ENCODE assay signal across 16 mouse cellular contexts in genomic region chr9:54536236-54536635, GRCm38 (mm10). TPM values are rescaled to one million over a fixed set of nuclear protein-coding genes. Genes with fewer than 3 reads are reported as not detected.
DNase-seq lines count a peak whose midpoint lies in the region; ATAC-seq and TF ChIP-seq lines count a peak whose summit lies in the region.
"Had no signal": no experiment of that assay in that cellular context is flagged by ENCODE, and none has a peak within 500 bp of the region (broad histone marks: within the 10 kb centered on the region; RNA-seq: fewer than 3 reads in every experiment).

No protein-coding gene starts in this region.

- TF ChIP-seq EP300 in liver, postnatal 0 days (IDR thresholded peaks at IDR 0.05; ENCODE audit: low read depth), result no peak

- no peak overlapping the region for H3K9ac ChIP-seq in hindbrain, embryonic 13.5 days
- H3K9ac ChIP-seq in hindbrain, embryonic 11.5 days (ENCODE audit: low read depth, low read length), result no peak overlapping the region
- no peak overlapping the region for H3K9ac ChIP-seq in liver, postnatal 0 days (replicated peaks)
- H3K9ac ChIP-seq in liver, embryonic 12.5 days, result no peak overlapping the region
- H3K9ac ChIP-seq: lung, embryonic 15.5 days had no signal

- H3K36me3 ChIP-seq in hindbrain, embryonic 13.5 days, result no peaks in the 10 kb centered on the region
- H3K36me3 ChIP-seq in hindbrain, embryonic 11.5 days (ENCODE audit: control insufficient read depth, insufficient read depth, low read length), result no peaks in the 10 kb centered on the region
- H3K36me3 ChIP-seq in liver, postnatal 0 days (replicated peaks; ENCODE audit: insufficient read depth, low read length), result no peaks in the 10 kb centered on the region
- H3K36me3 ChIP-seq in liver, embryonic 12.5 days, result no peaks in the 10 kb centered on the region
- H3K36me3 ChIP-seq: lung, embryonic 15.5 days had no signal

- no peaks in the 10 kb centered on the region for H3K27me3 ChIP-seq in hindbrain, embryonic 13.5 days
- H3K27me3 ChIP-seq in hindbrain, embryonic 11.5 days (ENCODE audit: control insufficient read depth, insufficient read depth, low read length), result no peaks in the 10 kb centered on the region
- H3K27me3 ChIP-seq in liver, postnatal 0 days (ENCODE audit: insufficient read depth, low read length), result no peaks in the 10 kb centered on the region
- H3K27me3 ChIP-seq in liver, embryonic 12.5 days (replicated peaks), result peaks cover 7% of the 10 kb centered on the region; the same call in 1 of the 2 replicates
- H3K27me3 ChIP-seq: lung, embryonic 15.5 days had no signal

- H3K4me2 ChIP-seq in hindbrain, embryonic 13.5 days, result no peak overlapping the region
- H3K4me2 ChIP-seq in hindbrain, embryonic 11.5 days (replicated peaks; ENCODE audit: low read depth, low read length), result no peak overlapping the region
- H3K4me2 ChIP-seq in liver, postnatal 0 days (ENCODE audit: low read depth, low read length), result no peak overlapping the region
- no peak overlapping the region for H3K4me2 ChIP-seq in liver, embryonic 12.5 days
- H3K4me2 ChIP-seq: lung, embryonic 15.5 days had no signal

- TF ChIP-seq CTCF in liver, postnatal 0 days (IDR thresholded peaks at IDR 0.05; ENCODE audit: low read depth), result peak; percentile 21; the same call in 1 of the 2 replicates

- H3K4me1 ChIP-seq in hindbrain, embryonic 13.5 days (replicated peaks), result peaks cover 25% of the 10 kb centered on the region
- no peaks in the 10 kb centered on the region for H3K4me1 ChIP-seq in hindbrain, embryonic 11.5 days (replicated peaks; ENCODE audit: control insufficient read depth, insufficient read depth, low read length)
- H3K4me1 ChIP-seq in liver, postnatal 0 days (ENCODE audit: insufficient read depth), result no peaks in the 10 kb centered on the region
- H3K4me1 ChIP-seq in liver, embryonic 12.5 days, result no peaks in the 10 kb centered on the region
- H3K4me1 ChIP-seq: lung, embryonic 15.5 days had no signal

- no peak overlapping the region for H3K4me3 ChIP-seq in hindbrain, embryonic 13.5 days
- no peak overlapping the region for H3K4me3 ChIP-seq in hindbrain, embryonic 11.5 days (ENCODE audit: low read depth, low read length)
- no peak overlapping the region for H3K4me3 ChIP-seq in liver, postnatal 0 days (ENCODE audit: low read depth, low read length)
- no peak overlapping the region for H3K4me3 ChIP-seq in liver, embryonic 12.5 days
- H3K4me3 ChIP-seq: erythroblast, embryonic 14.5 days; lung, embryonic 15.5 days had no signal

- 0 out of 2 replicates have a peak overlapping the region, but pooled peaks have one; percentile 0 for H3K27ac ChIP-seq in hindbrain, embryonic 13.5 days
- H3K27ac ChIP-seq in hindbrain, embryonic 11.5 days (ENCODE audit: low read depth, low read length), result no peak overlapping the region
- no peak overlapping the region for H3K27ac ChIP-seq in liver, postnatal 0 days (ENCODE audit: low read depth)
- no peak overlapping the region for H3K27ac ChIP-seq in liver, embryonic 12.5 days
- H3K27ac ChIP-seq: lung, embryonic 15.5 days had no signal

- 60% methylated on average over 7 of the region's 7 CpGs for WGBS in hindbrain, embryonic 13.5 days
- 90% methylated on average over 7 of the region's 7 CpGs for WGBS in hindbrain, embryonic 11.5 days
- 80% methylated on average over 7 of the region's 7 CpGs for WGBS in liver, postnatal 0 days (ENCODE audit: insufficient replicate concordance)
- 76% methylated on average over 7 of the region's 7 CpGs for WGBS in liver, embryonic 12.5 days (ENCODE audit: insufficient replicate concordance)

- H3K9me3 ChIP-seq in hindbrain, embryonic 13.5 days, result no peaks in the 10 kb centered on the region
- H3K9me3 ChIP-seq in hindbrain, embryonic 11.5 days (ENCODE audit: control insufficient read depth, low read length), result no peaks in the 10 kb centered on the region
- no peaks in the 10 kb centered on the region for H3K9me3 ChIP-seq in liver, postnatal 0 days (ENCODE audit: low read length)
- no peaks in the 10 kb centered on the region for H3K9me3 ChIP-seq in liver, embryonic 12.5 days (replicated peaks)
- H3K9me3 ChIP-seq: lung, embryonic 15.5 days had no signal

- ATAC-seq in hindbrain, embryonic 13.5 days (ENCODE audit: low FRiP score), result no peak
- no peak for ATAC-seq in hindbrain, embryonic 11.5 days (ENCODE audit: low FRiP score)
- no peak for ATAC-seq in liver, postnatal 0 days
- no peak for ATAC-seq in liver, embryonic 12.5 days
- ATAC-seq: intestine, embryonic 16.5 days had no signal

- peak; percentile 29 for DNase-seq in cerebellum, adult 8-10 months
- no peak for DNase-seq in cerebellum, adult 11 months
- DNase-seq in hindbrain, embryonic 11.5 days (ENCODE audit: low spot score), result no peak
- DNase-seq in liver, postnatal 0 days, result no peak
- peak; percentile 54 for DNase-seq in kidney, postnatal 10 days
- DNase-seq in thymus, postnatal 36 days, result no peak
- DNase-seq: adrenal gland, adult 2 months; heart, adult 18-20 months; heart, postnatal 10 days had no signal

RNA-seq across cellular contexts. Expression of gene Sh2d7, which starts 2.5 kb away (rescaled TPM):
- 0.08 TPM in 1 of 2 replicates, not detected in the other for polyA plus RNA-seq in hindbrain, embryonic 13.5 days (2015; fragmentation: Nextera tagmentation; extraction: Ambion mirVana)
- 0.08 and 0.18 TPM in 2 replicates for polyA plus RNA-seq in hindbrain, embryonic 11.5 days (2014; fragmentation: Nextera tagmentation; extraction: Ambion mirVana)
- polyA plus RNA-seq in liver, postnatal 0 days (2015; fragmentation: Nextera tagmentation; extraction: Ambion mirVana), result not detected in 2 replicates
- not detected in 2 replicates for polyA plus RNA-seq in liver, embryonic 12.5 days (2016; fragmentation: Nextera tagmentation; extraction: Ambion mirVana)
- polyA plus RNA-seq: adrenal gland, adult 2 months; erythroblast, embryonic 14.5 days; intestine, embryonic 16.5 days; limb, embryonic 11.5 days; lung, embryonic 15.5 days; urinary bladder, adult 2 months had no signal

RNA-seq across cellular contexts. Expression of gene Cib2, which starts 23.8 kb away (rescaled TPM):
- 42.4 and 45.2 TPM in 2 replicates for polyA plus RNA-seq in hindbrain, embryonic 13.5 days (2015; fragmentation: Nextera tagmentation; extraction: Ambion mirVana)
- polyA plus RNA-seq in hindbrain, embryonic 11.5 days (2014; fragmentation: Nextera tagmentation; extraction: Ambion mirVana), result 19.1 and 20.8 TPM in 2 replicates
- 0.99 and 1.3 TPM in 2 replicates for polyA plus RNA-seq in liver, postnatal 0 days (2015; fragmentation: Nextera tagmentation; extraction: Ambion mirVana)
- polyA plus RNA-seq in liver, embryonic 12.5 days (2016; fragmentation: Nextera tagmentation; extraction: Ambion mirVana), result 2.6 and 2.7 TPM in 2 replicates

RNA-seq across cellular contexts. Expression of gene Dmxl2, which starts 34.8 kb away (rescaled TPM):
- polyA plus RNA-seq in hindbrain, embryonic 13.5 days (2015; fragmentation: Nextera tagmentation; extraction: Ambion mirVana), result 43.3 and 44.0 TPM in 2 replicates
- polyA plus RNA-seq in hindbrain, embryonic 11.5 days (2014; fragmentation: Nextera tagmentation; extraction: Ambion mirVana), result 19.4 and 25.8 TPM in 2 replicates
- polyA plus RNA-seq in liver, postnatal 0 days (2015; fragmentation: Nextera tagmentation; extraction: Ambion mirVana), result 3.3 and 3.8 TPM in 2 replicates
- polyA plus RNA-seq in liver, embryonic 12.5 days (2016; fragmentation: Nextera tagmentation; extraction: Ambion mirVana), result 1.9 and 2.0 TPM in 2 replicates

RNA-seq across cellular contexts. Expression of gene Idh3a, which starts 49.9 kb away (rescaled TPM):
- 122 and 126 TPM in 2 replicates for polyA plus RNA-seq in hindbrain, embryonic 13.5 days (2015; fragmentation: Nextera tagmentation; extraction: Ambion mirVana)
- 118 and 131 TPM in 2 replicates for polyA plus RNA-seq in hindbrain, embryonic 11.5 days (2014; fragmentation: Nextera tagmentation; extraction: Ambion mirVana)
- 74.6 and 79.2 TPM in 2 replicates for polyA plus RNA-seq in liver, postnatal 0 days (2015; fragmentation: Nextera tagmentation; extraction: Ambion mirVana)
- polyA plus RNA-seq in liver, embryonic 12.5 days (2016; fragmentation: Nextera tagmentation; extraction: Ambion mirVana), result 142 and 150 TPM in 2 replicates

Comparison
In these comparisons a context has a peak if more than half of its experiments do, and no peak if none do; other contexts are left out.
1. DNase-seq: peak in cerebellum, adult 8-10 months (single experiment) and kidney, postnatal 10 days (single experiment); none in cerebellum, adult 11 months (single experiment), hindbrain, embryonic 11.5 days (single experiment), liver, postnatal 0 days (single experiment) and thymus, postnatal 36 days (0 of 2).